Mouse (Mus musculus) heart, postnatal 0 days (tissue): ENCODE measurements around the gene 2310034G01Rik. TPM values are rescaled to one million over a fixed set of nuclear protein-coding genes. Genes with fewer than 3 reads are reported as not detected.

ENCODE experiments used
- ATAC-seq: fragments of 200-750 bp; cut with Nextera tagmentation; 2 replicates; pipeline ENCODE4 v1.8.0; 2017; ENCODE audit warnings: low read depth, moderate number of reproducible peaks, moderate library complexity; ENCODE audit not compliant: insufficient read depth
- DNase-seq: peaks from one replicate; pipeline ENCODE4 v3.0.0-alpha.2; 2016; ENCODE audit warnings: low spot score
- H3K27ac ChIP-seq: fragments of 300-500 bp; sonication (generic); 2 replicates; pipeline ENCODE4 v1.5.1; 2014; ENCODE audit warnings: low read depth, mild to moderate bottlenecking
- H3K27me3 ChIP-seq: fragments of 300-500 bp; sonication (generic); 2 replicates; pipeline ENCODE4 v1.6.1; 2014; ENCODE audit warnings: low read length, mixed read lengths; ENCODE audit not compliant: control insufficient read depth, insufficient read depth
- H3K36me3 ChIP-seq: fragments of 300-500 bp; sonication (generic); replicated peaks from 2 replicates; pipeline ENCODE4 v1.6.1; 2014; ENCODE audit warnings: low read length, mixed read lengths; ENCODE audit not compliant: control insufficient read depth, insufficient read depth
- H3K4me1 ChIP-seq: fragments of 300-500 bp; sonication (generic); 2 replicates; pipeline ENCODE4 v1.6.1; 2014; ENCODE audit warnings: antibody characterized with exemption; ENCODE audit not compliant: control insufficient read depth, insufficient read depth
- H3K4me2 ChIP-seq: fragments of 300-500 bp; sonication (generic); 2 replicates; pipeline ENCODE4 v1.6.1; 2014; ENCODE audit warnings: low read depth, mild to moderate bottlenecking, low read length, moderate library complexity
- H3K4me3 ChIP-seq: fragments of 300-500 bp; sonication (generic); 2 replicates; pipeline ENCODE4 v1.5.1; 2014; ENCODE audit warnings: low read depth, low read length
- H3K9ac ChIP-seq: fragments of 300-500 bp; sonication (generic); replicated peaks from 2 replicates; pipeline ENCODE4 v1.6.1; 2014; ENCODE audit warnings: low read depth, low read length, mixed read lengths
- H3K9me3 ChIP-seq: fragments of 300-500 bp; sonication (generic); replicated peaks from 2 replicates; pipeline ENCODE4 v1.6.1; 2016; ENCODE audit warnings: low read length; ENCODE audit not compliant: control insufficient read depth
- EP300 ChIP-seq: IDR thresholded peaks from 2 replicates; pipeline ENCODE4 v1.6.1; 2016; ENCODE audit warnings: antibody characterized with exemption, low read depth
- WGBS: fragments of 180-500 bp; shearing (Covaris S2); extraction: QIAGEN DNeasy Blood & Tissue Kit; methylation state at CpG from one replicate; pipeline ENCODE4 v1.1.7; 2014; 5-methylcytosine and 5-hydroxymethylcytosine counted together
- microRNA counts: library from miRNA; unstranded; fragments of <30 nt; microRNA quantifications from one replicate; lab custom pipeline; 2015
- microRNA-seq: library from miRNA; unstranded; fragments of <30 nt; microRNA quantifications from one replicate; pipeline ENCODE4, GENCODE M21; 2016
- polyA plus RNA-seq: library from polyadenylated mRNA; unstranded; fragments of >200 nt; fragmentation: Nextera tagmentation; extraction: Ambion mirVana; gene quantifications from 2 replicates; pipeline ENCODE4 v1.2.1, GENCODE M21; 2015
- total RNA-seq: library from RNA; depleted of rRNA; stranded (reverse); fragments of >200 nt; gene quantifications from 2 replicates; pipeline ENCODE4 v1.2.3, GENCODE M21; 2014; ENCODE audit warnings: low replicate concordance; rRNA removed

Gene 2310034G01Rik
- total and polyA plus RNA-seq, 2 experiments from 2014 or later = 1.1 to 1.5 TPM

GRCm38 (mm10) chr19:46300294-46301045 lies 49.6 kb downstream of the 2310034G01Rik start:
- no peak for TF ChIP-seq EP300
- no peaks in the 10 kb centered on the region for H3K27me3 ChIP-seq
- no peak overlapping the region for H3K4me3 ChIP-seq
- no peak overlapping the region for H3K27ac ChIP-seq
- no peak overlapping the region for H3K4me2 ChIP-seq
- ATAC-seq = no peak
- H3K36me3 ChIP-seq = no peaks in the 10 kb centered on the region
- H3K4me1 ChIP-seq = no peaks in the 10 kb centered on the region
- no peak overlapping the region for H3K9ac ChIP-seq
- WGBS = 38% methylated on average over 8 of the region's 8 CpGs
- DNase-seq = no peak
- no peaks in the 10 kb centered on the region for H3K9me3 ChIP-seq

MicroRNAs encoded within 50 kb of the gene (microRNA counts, 519-probe panel; counts per million panel counts)
- microRNA mmu-miR-146b (lab: Ali Mortazavi, UCI) = 2,055 counts per million, percentile 19 among the panel's probes with 10 or more counts

Small RNA genes lying within 50 kb of the gene (microRNA-seq; reads per million reads assigned to microRNA genes)
- gene Mir146b = 1.1 reads per million

Other genes starting within 250 kb of the 2310034G01Rik start
- not detected in 2 replicates for gene Elovl3, start 218.4 kb downstream of the 2310034G01Rik start, total RNA-seq
- gene Elovl3, start 218.4 kb downstream of the 2310034G01Rik start, polyA plus RNA-seq = not detected in 2 replicates
- not detected in 2 replicates for gene Pitx3, start 202.0 kb downstream of the 2310034G01Rik start, total RNA-seq
- gene Pitx3, start 202.0 kb downstream of the 2310034G01Rik start, polyA plus RNA-seq = not detected in 2 replicates
- gene Gbf1, start 197.8 kb downstream of the 2310034G01Rik start, total RNA-seq = 39.7 and 46.8 TPM in 2 replicates
- 27.5 and 29.0 TPM in 2 replicates for gene Gbf1, start 197.8 kb downstream of the 2310034G01Rik start, polyA plus RNA-seq
- 26.9 and 28.8 TPM in 2 replicates for gene Nfkb2, start 46.0 kb downstream of the 2310034G01Rik start, total RNA-seq
- gene Nfkb2, start 46.0 kb downstream of the 2310034G01Rik start, polyA plus RNA-seq = 6.6 and 7.2 TPM in 2 replicates
- 0.97 and 13.4 TPM in 2 replicates for gene Psd, start 23.1 kb downstream of the 2310034G01Rik start, total RNA-seq
- 1.7 and 2.2 TPM in 2 replicates for gene Psd, start 23.1 kb downstream of the 2310034G01Rik start, polyA plus RNA-seq
- 10.4 and 13.3 TPM in 2 replicates for gene Fbxl15, start 22.1 kb downstream of the 2310034G01Rik start, total RNA-seq
- 11.5 and 12.2 TPM in 2 replicates for gene Fbxl15, start 22.1 kb downstream of the 2310034G01Rik start, polyA plus RNA-seq
- 91.7 and 114 TPM in 2 replicates for gene Cuedc2, start 11.6 kb downstream of the 2310034G01Rik start, total RNA-seq
- 129 and 136 TPM in 2 replicates for gene Cuedc2, start 11.6 kb downstream of the 2310034G01Rik start, polyA plus RNA-seq
- 5.2 and 21.8 TPM in 2 replicates for gene Mfsd13a, start 9.2 kb downstream of the 2310034G01Rik start, total RNA-seq
- 3.2 and 3.7 TPM in 2 replicates for gene Mfsd13a, start 9.2 kb downstream of the 2310034G01Rik start, polyA plus RNA-seq
- gene Actr1a, start 45.4 kb upstream of the 2310034G01Rik start, total RNA-seq = 153 and 173 TPM in 2 replicates
- gene Actr1a, start 45.4 kb upstream of the 2310034G01Rik start, polyA plus RNA-seq = 115 and 118 TPM in 2 replicates
- gene Sufu, start 46.6 kb upstream of the 2310034G01Rik start, total RNA-seq = 10.4 and 11.0 TPM in 2 replicates
- 9.2 and 9.5 TPM in 2 replicates for gene Sufu, start 46.6 kb upstream of the 2310034G01Rik start, polyA plus RNA-seq
- 35.9 and 48.3 TPM in 2 replicates for gene Trim8, start 151.4 kb upstream of the 2310034G01Rik start, total RNA-seq
- 14.3 and 14.6 TPM in 2 replicates for gene Trim8, start 151.4 kb upstream of the 2310034G01Rik start, polyA plus RNA-seq
- 37.2 and 38.2 TPM in 2 replicates for gene Arl3, start 222.9 kb upstream of the 2310034G01Rik start, total RNA-seq
- 79.5 and 80.6 TPM in 2 replicates for gene Arl3, start 222.9 kb upstream of the 2310034G01Rik start, polyA plus RNA-seq
- gene Sfxn2, start 223.1 kb upstream of the 2310034G01Rik start, total RNA-seq = 4.2 and 5.9 TPM in 2 replicates
- 4.6 and 5.1 TPM in 2 replicates for gene Sfxn2, start 223.1 kb upstream of the 2310034G01Rik start, polyA plus RNA-seq
- gene Wbp1l, start 248.8 kb upstream of the 2310034G01Rik start, total RNA-seq = 72.8 and 89.7 TPM in 2 replicates
- 34.4 and 36.4 TPM in 2 replicates for gene Wbp1l, start 248.8 kb upstream of the 2310034G01Rik start, polyA plus RNA-seq